Mouse (Mus musculus) CH12.LX (cell line): ENCODE measurements around the gene Klk1. TPM values are rescaled to one million over a fixed set of nuclear protein-coding genes. Genes with fewer than 3 reads are reported as not detected.
A peak's percentile ranks its signal among the peaks of the same experiment; 100 is the strongest.

ENCODE experiments used
- DNase-seq: peaks from one replicate; pipeline ENCODE4 v3.0.0-alpha.2; 2013; ENCODE audit errors: extremely low read depth
- H3K27ac ChIP-seq: 2 replicates; pipeline ENCODE4 v1.5.1; 2012; ENCODE audit warnings: low read depth, mild to moderate bottlenecking, control low read depth, moderate library complexity; ENCODE audit not compliant: insufficient read depth
- H3K27me3 ChIP-seq: replicated peaks from 2 replicates; pipeline ENCODE3; 2012; ENCODE audit warnings: inconsistent platforms
- H3K36me3 ChIP-seq, 2 experiments: replicated peaks in 1 of 2; 2 replicates each; pipeline versions ENCODE3 to v1.6.1; 2012; ENCODE audit warnings: inconsistent platforms in 1 of 2, low read length in 1 of 2, mild to moderate bottlenecking in 1 of 2, mixed read lengths in 1 of 2, moderate library complexity in 1 of 2; ENCODE audit not compliant: control insufficient read depth in 1 of 2, insufficient read depth in 1 of 2
- H3K4me1 ChIP-seq, 2 experiments: 2 replicates each; pipeline ENCODE4 v1.6.1; 2012; ENCODE audit warnings: inconsistent platforms in 1 of 2, moderate library complexity in 1 of 2; ENCODE audit not compliant: insufficient read depth in 2 of 2, control insufficient read depth in 1 of 2
- H3K4me2 ChIP-seq: 2 replicates; pipeline ENCODE4 v1.6.1; 2012; ENCODE audit warnings: low read depth, mild to moderate bottlenecking, control low read depth; ENCODE audit not compliant: poor library complexity, insufficient read depth, severe bottlenecking
- H3K4me3 ChIP-seq, 3 experiments: fragments of 150-350 bp in 1 of 3; sonication (generic) in 1 of 3; replicated peaks in 1 of 3; 2 replicates each; pipeline versions ENCODE3 to v1.5.1; 2011 to 2012; ENCODE audit warnings: low read depth in 2 of 3, low read length in 2 of 3, mild to moderate bottlenecking in 2 of 3, moderate library complexity in 2 of 3, control low read depth in 1 of 3, improper control_type of control experiment in 1 of 3, inconsistent platforms in 1 of 3, mixed read lengths in 1 of 3; ENCODE audit not compliant: poor library complexity in 1 of 3
- H3K79me2 ChIP-seq: replicated peaks from 2 replicates; pipeline ENCODE4 v1.6.1; 2012; ENCODE audit warnings: mild to moderate bottlenecking, moderate library complexity; ENCODE audit not compliant: control insufficient read depth, poor library complexity, insufficient read depth, severe bottlenecking; ENCODE audit errors: extremely low read depth
- H3K9ac ChIP-seq: 2 replicates; pipeline ENCODE4 v1.6.1; 2012; ENCODE audit warnings: low read depth, mild to moderate bottlenecking, control low read depth, moderate library complexity; ENCODE audit not compliant: insufficient read depth
- H3K9me3 ChIP-seq: replicated peaks from 2 replicates; pipeline ENCODE3; 2012; ENCODE audit warnings: low read length, inconsistent platforms, mixed read lengths
- BHLHE40 ChIP-seq: IDR thresholded peaks from 2 replicates; pipeline ENCODE4 v1.6.1; 2011; ENCODE audit warnings: mild to moderate bottlenecking, low read depth, low read length, improper control_type of control experiment
- CTCF ChIP-seq, 2 experiments: IDR thresholded peaks in 1 of 2; conservative IDR thresholded peaks in 1 of 2; 2 replicates each; pipeline ENCODE4 v1.5.1; 2011 to 2012; ENCODE audit warnings: low read depth in 2 of 2, low read length in 2 of 2, improper control_type of control experiment in 1 of 2, inconsistent platforms in 1 of 2, mild to moderate bottlenecking in 1 of 2, moderate library complexity in 1 of 2
- IRF4 ChIP-seq: IDR thresholded peaks from 2 replicates; pipeline ENCODE4 v1.6.1; 2014; ENCODE audit warnings: low read depth, mild to moderate bottlenecking, inconsistent platforms, low read length, improper control_type of control experiment
- JUND ChIP-seq: conservative IDR thresholded peaks from 2 replicates; pipeline ENCODE4 v1.6.1; 2011; ENCODE audit warnings: low read depth, low read length, improper control_type of control experiment
- KAT2A ChIP-seq: IDR thresholded peaks from 2 replicates; pipeline ENCODE4 v1.6.1; 2012; ENCODE audit warnings: low read length, improper control_type of control experiment, inconsistent platforms; ENCODE audit not compliant: insufficient replicate concordance
- MAX ChIP-seq: IDR thresholded peaks from 2 replicates; pipeline ENCODE4 v1.6.1; 2011; ENCODE audit warnings: low read length, improper control_type of control experiment
- MXI1 ChIP-seq: IDR thresholded peaks from 2 replicates; pipeline ENCODE4 v1.6.1; 2011; ENCODE audit warnings: mild to moderate bottlenecking, low read depth, low read length, improper control_type of control experiment
- MYC ChIP-seq: IDR thresholded peaks from 2 replicates; pipeline ENCODE4 v1.6.1; 2011; ENCODE audit warnings: low read depth, mild to moderate bottlenecking, improper control_type of control experiment, low read length
- PAX5 ChIP-seq: IDR thresholded peaks from 2 replicates; pipeline ENCODE4 v1.6.1; 2012; ENCODE audit warnings: low read length, inconsistent platforms, mixed read lengths
- POLR2A ChIP-seq: IDR thresholded peaks from 2 replicates; pipeline ENCODE4 v1.6.1; 2011; ENCODE audit warnings: low read depth, mild to moderate bottlenecking, improper control_type of control experiment, low read length
- RAD21 ChIP-seq: IDR thresholded peaks from 2 replicates; pipeline ENCODE4 v1.6.1; 2011; ENCODE audit warnings: low read depth, mild to moderate bottlenecking, low read length, improper control_type of control experiment, moderate library complexity
- RCOR1 ChIP-seq: conservative IDR thresholded peaks from 2 replicates; pipeline ENCODE4 v1.6.1; 2012; ENCODE audit warnings: low read depth, mild to moderate bottlenecking, inconsistent platforms, low read length, improper control_type of control experiment
- SMC3 ChIP-seq: IDR thresholded peaks from 2 replicates; pipeline ENCODE4 v1.6.1; 2011; ENCODE audit warnings: low read depth, low read length, improper control_type of control experiment
- TBP ChIP-seq: conservative IDR thresholded peaks from 2 replicates; pipeline ENCODE4 v1.6.1; 2011; ENCODE audit warnings: low read depth, low read length, improper control_type of control experiment
- TCF12 ChIP-seq: IDR thresholded peaks from 2 replicates; pipeline ENCODE4 v1.6.1; 2014; ENCODE audit warnings: low read depth, mild to moderate bottlenecking, inconsistent platforms, low read length, improper control_type of control experiment
- dilution Hi-C: fragments of 300-500 bp; cut with MboI; formaldehyde crosslinking; loops from 2 replicates; pipeline ENCODE4 v1.14.3; 2020; ENCODE audit warnings: low sequenced_read_pairs; ENCODE audit not compliant: extremely low pct_unique_long_range_greater_than_20kb, extremely low pct_ligation_motif_present
- in situ Hi-C: fragments of 300-500 bp; cut with MboI; formaldehyde crosslinking; loops from 3 replicates; pipeline ENCODE4 v1.14.3; 2019; ENCODE audit warnings: low sequenced_read_pairs, low pct_ligation_motif_present, low pct_unique_long_range_greater_than_20kb, mixed read lengths
- polyA plus RNA-seq: library from polyadenylated mRNA; unstranded; fragments of >175 nt; gene quantifications from 2 replicates; pipeline ENCODE4 v1.2.1, GENCODE M21; 2012; ENCODE audit warnings: low read depth; ENCODE audit not compliant: insufficient read length
- total RNA-seq, 2 experiments: library from RNA; depleted of rRNA; stranded (reverse); fragments of 300-350 nt in 1 of 2; fragments of >200 nt in 1 of 2; gene quantifications; 2 replicates each; pipeline ENCODE4 v1.2.3; 2012 to 2014

Klk1 gene
- total and polyA plus RNA-seq, 3 experiments: not detected

- H3K4me1 ChIP-seq: peaks cover 5 to 13% of the 10 kb centered on the region in 2 experiments
- TF ChIP-seq TBP (no peak), IRF4 (no peak), PAX5 (no peak), BHLHE40 (no peak), TCF12 (no peak), KAT2A (no peak), MYC (no peak)
- H3K9ac ChIP-seq: no peak overlapping the region
- dilution Hi-C loops (no loop called here), in situ Hi-C loops (no loop called here)
- H3K4me2 ChIP-seq: no peak overlapping the region
- peaks cover 9% of the 10 kb centered on the region for H3K27me3 ChIP-seq
- no peak overlapping the region for H3K27ac ChIP-seq
- 0 out of 2 replicates have a peak, but pooled peaks cover 4% of the 10 kb centered on the region for H3K79me2 ChIP-seq
- H3K4me3 ChIP-seq: no peak overlapping the region
- no peaks in the 10 kb centered on the region for H3K9me3 ChIP-seq
- no peak for DNase-seq
- no peaks in the 10 kb centered on the region for H3K36me3 ChIP-seq
These were observed 15.6 kb downstream of the Klk1 start for GRCm38 (mm10) chr7:44240712-44241111.

- TF ChIP-seq MXI1 (no peak), POLR2A (no peak), CTCF (conservative IDR thresholded peaks at IDR 0.05 in 1 of 2, IDR thresholded peaks at IDR 0.05 in 1 of 2; ENCODE audit: low read depth in 2 of 2, low read length in 2 of 2) (peak in 1 of 2 experiments; percentile 31; a peak in 1 of 4 replicates), SMC3 (peak; percentile 5; the same call in 1 of the 2 replicates), RAD21 (peak; percentile 0; the same call in 1 of the 2 replicates)
- dilution Hi-C loops: no loop called here
- in situ Hi-C loops: no loop called here
These were observed 16.0 kb downstream of the Klk1 start for GRCm38 (mm10) chr7:44241163-44241562.

GRCm38 (mm10) chr7:44244080-44244479 lies 18.9 kb downstream of the Klk1 start:
- Histone ChIP-seq H3K27ac (no peak overlapping the region), H3K4me2 (no peak overlapping the region), H3K4me3 (no peak overlapping the region), H3K27me3 (peaks cover 2% of the 10 kb centered on the region), H3K36me3 (peaks cover 6 to 12% of the 10 kb centered on the region in 2 experiments), H3K9ac (no peak overlapping the region), H3K79me2 (peaks cover 18% of the 10 kb centered on the region), H3K9me3 (no peaks in the 10 kb centered on the region), H3K4me1 (peaks cover 5 to 26% of the 10 kb centered on the region in 2 experiments)
- dilution Hi-C loops (no loop called here), in situ Hi-C loops (no loop called here)
- DNase-seq: no peak
- TF ChIP-seq MAX (no peak), BHLHE40 (no peak), RCOR1 (no peak), CTCF (conservative IDR thresholded peaks at IDR 0.05 in 1 of 2, IDR thresholded peaks at IDR 0.05 in 1 of 2; ENCODE audit: low read depth in 2 of 2, low read length in 2 of 2) (no peak), TBP (no peak), RAD21 (no peak), PAX5 (no peak), JUND (no peak)

More at GRCm38 (mm10) chr7:44241163-44241562, 16.0 kb downstream of the Klk1 start:
- DNase-seq: no peak
- H3K79me2 ChIP-seq: 0 out of 2 replicates have a peak, but pooled peaks cover 4% of the 10 kb centered on the region
- H3K9me3 ChIP-seq: no peaks in the 10 kb centered on the region
- peaks cover 6% of the 10 kb centered on the region for H3K27me3 ChIP-seq
- H3K36me3 ChIP-seq: no peaks in the 10 kb centered on the region
- H3K9ac ChIP-seq: no peak overlapping the region
- H3K4me2 ChIP-seq: no peak overlapping the region
- H3K4me1 ChIP-seq: peaks cover 5 to 13% of the 10 kb centered on the region in 2 experiments
- H3K27ac ChIP-seq: no peak overlapping the region
- H3K4me3 ChIP-seq: no peak overlapping the region
